Mouse (Mus musculus): ENCODE measurements around the gene Immp2l. TPM values are rescaled to one million over a fixed set of nuclear protein-coding genes. Genes with fewer than 3 reads are reported as not detected.
A peak's percentile ranks its signal among the peaks of the same experiment; 100 is the strongest.

Immp2l gene
- total and polyA plus RNA-seq, 2 experiments from 2014 or later: 9.4 to 16.6 TPM

DNA sequence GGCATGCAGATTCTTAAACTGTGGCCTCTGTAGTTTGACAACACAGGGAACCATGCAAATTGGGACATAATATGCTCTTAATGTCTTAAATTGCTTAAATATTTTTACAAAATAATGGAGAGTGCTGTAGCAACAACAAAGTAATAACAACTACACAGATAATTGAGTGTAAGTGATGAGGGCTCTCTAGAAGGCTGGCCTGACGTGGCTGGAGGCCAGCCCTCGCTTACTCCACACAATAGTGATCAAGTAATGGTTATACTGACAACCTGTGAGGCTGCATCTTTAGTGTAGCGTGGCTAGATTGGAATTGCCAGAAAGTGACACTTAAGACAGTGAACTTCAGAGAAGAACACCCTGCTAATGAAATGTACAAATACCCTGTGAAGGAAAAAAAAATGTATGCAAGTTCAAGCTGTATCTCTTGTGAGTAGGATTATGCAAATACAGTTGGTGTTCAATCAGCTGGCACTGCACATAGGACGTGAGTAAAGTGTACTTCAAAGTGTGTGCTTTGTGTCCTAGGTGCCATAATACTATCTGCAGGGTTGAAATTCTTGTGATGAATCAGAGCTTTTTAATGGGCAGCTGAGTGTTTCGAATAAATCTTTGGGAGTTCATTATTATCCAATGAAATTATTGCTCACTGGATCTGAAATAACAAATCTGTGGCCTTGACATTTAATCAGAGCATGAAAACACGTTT, 445.4 kb downstream of the Immp2l start:
- Histone ChIP-seq H3K4me1 (ENCODE audit: insufficient read depth, low read length) (no peaks in the 10 kb centered on the region), H3K27ac (ENCODE audit: low read depth, low read length) (no peak overlapping the region), H3K36me3 (ENCODE audit: insufficient read depth, low read length) (no peaks in the 10 kb centered on the region), H3K4me2 (ENCODE audit: low read depth, low read length, poor library complexity, severe bottlenecking) (no peak overlapping the region), H3K9ac (replicated peaks; ENCODE audit: low read length, poor library complexity, severe bottlenecking) (no peak overlapping the region), H3K9me3 (ENCODE audit: low read length) (no peaks in the 10 kb centered on the region), H3K27me3 (ENCODE audit: insufficient read depth, low read length) (no peaks in the 10 kb centered on the region), H3K4me3 (ENCODE audit: low read depth, low read length) (no peak overlapping the region)
- 43% methylated on average over 6 of the region's 6 CpGs for WGBS
- TF ChIP-seq CTCF (IDR thresholded peaks at IDR 0.05): no peak
- DNase-seq (ENCODE audit: low spot score) (no peak), ATAC-seq (ENCODE audit: low FRiP score) (no peak)

DNA sequence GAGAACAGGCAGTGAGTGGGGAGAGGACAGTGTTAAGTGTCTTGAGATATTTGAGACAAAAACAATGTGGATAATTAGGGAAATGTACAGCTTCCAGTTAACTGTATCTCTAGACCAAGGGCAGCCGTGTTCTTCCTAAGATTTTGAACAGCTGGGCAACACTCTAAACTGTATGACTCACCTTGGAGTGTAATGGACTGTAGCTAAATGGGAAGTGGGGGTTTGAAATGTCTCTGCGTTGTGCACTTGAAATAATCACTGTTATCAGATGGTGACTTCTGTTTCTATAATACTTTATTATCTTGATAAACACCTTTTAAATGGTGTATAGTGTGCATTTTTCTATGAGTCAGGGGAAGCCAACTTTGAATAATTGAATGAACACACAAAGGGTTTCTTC, 457.6 kb downstream of the Immp2l start:
- peak overlapping the region; percentile 57 for H3K4me2 ChIP-seq (ENCODE audit: low read depth, low read length, poor library complexity, severe bottlenecking)
- TF ChIP-seq CTCF (IDR thresholded peaks at IDR 0.05): no peak
- H3K4me3 ChIP-seq (ENCODE audit: low read depth, low read length): peak overlapping the region; percentile 53; the same call in 1 of the 2 replicates

DNA sequence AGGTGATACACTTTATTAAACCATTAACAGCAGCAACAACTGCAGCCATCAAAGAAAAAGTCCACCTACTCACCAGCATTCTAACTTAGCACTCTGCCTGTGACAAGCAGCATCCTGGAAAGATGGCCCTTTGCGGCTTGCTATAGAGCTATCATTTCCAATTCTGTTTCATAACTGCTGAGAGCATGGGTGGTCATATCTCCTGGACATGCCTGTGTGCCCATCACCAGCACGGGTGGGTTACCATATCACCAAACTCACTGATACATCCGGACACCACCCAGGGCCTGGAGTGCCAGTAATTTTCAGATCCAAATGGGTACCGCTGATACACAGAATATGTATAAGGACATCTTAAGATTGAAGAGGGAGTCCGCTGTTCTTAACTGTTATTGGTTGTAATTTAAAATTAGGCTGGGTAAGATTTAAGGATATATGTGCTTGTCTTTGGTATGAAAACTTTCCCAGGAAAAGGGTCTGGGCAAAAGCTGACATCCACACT, 459.3 kb downstream of the Immp2l start:
- peak overlapping the region; percentile 80 for H3K27ac ChIP-seq (ENCODE audit: low read depth, low read length)
- TF ChIP-seq CTCF (IDR thresholded peaks at IDR 0.05): no peak
- no peak for ATAC-seq (ENCODE audit: low FRiP score)
- H3K4me2 ChIP-seq (ENCODE audit: low read depth, low read length, poor library complexity, severe bottlenecking): peak overlapping the region; percentile 57
- H3K4me3 ChIP-seq (ENCODE audit: low read depth, low read length): peak overlapping the region; percentile 53
- peak overlapping the region; percentile 69 for H3K9ac ChIP-seq (replicated peaks; ENCODE audit: low read length, poor library complexity, severe bottlenecking)
- no peaks in the 10 kb centered on the region for H3K36me3 ChIP-seq (ENCODE audit: insufficient read depth, low read length)
- peaks cover 3% of the 10 kb centered on the region; the same call in 1 of the 2 replicates for H3K4me1 ChIP-seq (ENCODE audit: insufficient read depth, low read length)
- WGBS: 55% methylated on average over 5 of the region's 5 CpGs
- no peaks in the 10 kb centered on the region for H3K9me3 ChIP-seq (ENCODE audit: low read length)
- peak; percentile 13 for DNase-seq (ENCODE audit: low spot score)
- H3K27me3 ChIP-seq (ENCODE audit: insufficient read depth, low read length): no peaks in the 10 kb centered on the region

More for the DNA sequence above, 457.6 kb downstream of the Immp2l start:
- no peak for ATAC-seq (ENCODE audit: low FRiP score)
- Histone ChIP-seq H3K4me1 (ENCODE audit: insufficient read depth, low read length) (peaks cover 3% of the 10 kb centered on the region; the same call in 1 of the 2 replicates), H3K27ac (ENCODE audit: low read depth, low read length) (no peak overlapping the region), H3K9me3 (ENCODE audit: low read length) (no peaks in the 10 kb centered on the region), H3K36me3 (ENCODE audit: insufficient read depth, low read length) (no peaks in the 10 kb centered on the region), H3K27me3 (ENCODE audit: insufficient read depth, low read length) (no peaks in the 10 kb centered on the region), H3K9ac (replicated peaks; ENCODE audit: low read length, poor library complexity, severe bottlenecking) (no peak overlapping the region)
- no peak for DNase-seq (ENCODE audit: low spot score)
- 73% methylated on average over 2 of the region's 2 CpGs for WGBS

DNA sequence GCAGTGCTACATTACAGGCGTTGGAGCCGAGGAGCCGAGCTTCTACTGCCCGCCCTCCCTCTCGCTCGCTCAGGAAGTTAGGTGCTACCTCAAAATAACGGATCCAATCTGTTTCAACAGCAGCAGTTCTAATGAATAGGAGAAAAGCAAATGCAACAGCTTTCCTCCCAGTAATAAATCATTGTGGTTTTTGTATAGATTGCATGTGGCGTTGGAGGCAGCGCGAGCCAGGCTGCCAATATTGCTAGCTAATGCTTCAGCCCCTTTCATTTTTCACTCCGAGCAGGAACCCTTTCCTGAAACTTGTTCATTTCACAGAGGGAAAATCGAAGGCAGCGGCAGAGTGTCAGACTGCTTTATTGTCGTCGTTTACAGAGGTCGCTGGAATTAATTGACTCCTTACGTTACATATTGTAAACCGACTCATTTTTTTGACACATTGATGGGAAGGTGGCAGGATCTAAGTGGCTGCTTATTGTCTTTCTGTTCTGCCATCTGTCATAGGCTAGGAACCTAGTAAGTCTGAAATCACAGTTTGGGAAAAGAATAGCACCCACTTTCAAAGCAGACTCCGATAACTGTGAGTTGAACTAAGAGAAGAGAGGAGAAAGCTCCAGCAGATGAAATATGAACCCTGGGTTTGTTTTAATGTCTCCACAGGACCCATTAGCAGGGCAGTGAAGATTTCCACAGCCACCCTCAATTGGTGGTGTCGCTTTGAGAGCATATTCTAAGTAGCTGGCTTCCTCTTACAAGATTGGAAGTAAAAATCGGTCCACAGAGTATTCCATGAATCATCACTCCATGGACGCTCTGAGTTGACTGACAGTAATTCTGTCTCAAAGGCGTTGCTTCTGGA, 459.9 kb downstream of the Immp2l start:
- Histone ChIP-seq H3K9me3 (ENCODE audit: low read length) (no peaks in the 10 kb centered on the region), H3K4me1 (ENCODE audit: insufficient read depth, low read length) (peaks cover 3% of the 10 kb centered on the region; the same call in 1 of the 2 replicates), H3K4me2 (ENCODE audit: low read depth, low read length, poor library complexity, severe bottlenecking) (peak overlapping the region; percentile 57), H3K36me3 (ENCODE audit: insufficient read depth, low read length) (no peaks in the 10 kb centered on the region), H3K4me3 (ENCODE audit: low read depth, low read length) (peak overlapping the region; percentile 53), H3K27ac (ENCODE audit: low read depth, low read length) (peak overlapping the region; percentile 80), H3K9ac (replicated peaks; ENCODE audit: low read length, poor library complexity, severe bottlenecking) (peak overlapping the region; percentile 69), H3K27me3 (ENCODE audit: insufficient read depth, low read length) (no peaks in the 10 kb centered on the region)
- no peak for TF ChIP-seq CTCF (IDR thresholded peaks at IDR 0.05)
- no peak; the same call in 1 of the 2 replicates for ATAC-seq (ENCODE audit: low FRiP score)
- DNase-seq (ENCODE audit: low spot score): peak; percentile 60
- WGBS: 18% methylated on average over 23 of the region's 23 CpGs

DNA sequence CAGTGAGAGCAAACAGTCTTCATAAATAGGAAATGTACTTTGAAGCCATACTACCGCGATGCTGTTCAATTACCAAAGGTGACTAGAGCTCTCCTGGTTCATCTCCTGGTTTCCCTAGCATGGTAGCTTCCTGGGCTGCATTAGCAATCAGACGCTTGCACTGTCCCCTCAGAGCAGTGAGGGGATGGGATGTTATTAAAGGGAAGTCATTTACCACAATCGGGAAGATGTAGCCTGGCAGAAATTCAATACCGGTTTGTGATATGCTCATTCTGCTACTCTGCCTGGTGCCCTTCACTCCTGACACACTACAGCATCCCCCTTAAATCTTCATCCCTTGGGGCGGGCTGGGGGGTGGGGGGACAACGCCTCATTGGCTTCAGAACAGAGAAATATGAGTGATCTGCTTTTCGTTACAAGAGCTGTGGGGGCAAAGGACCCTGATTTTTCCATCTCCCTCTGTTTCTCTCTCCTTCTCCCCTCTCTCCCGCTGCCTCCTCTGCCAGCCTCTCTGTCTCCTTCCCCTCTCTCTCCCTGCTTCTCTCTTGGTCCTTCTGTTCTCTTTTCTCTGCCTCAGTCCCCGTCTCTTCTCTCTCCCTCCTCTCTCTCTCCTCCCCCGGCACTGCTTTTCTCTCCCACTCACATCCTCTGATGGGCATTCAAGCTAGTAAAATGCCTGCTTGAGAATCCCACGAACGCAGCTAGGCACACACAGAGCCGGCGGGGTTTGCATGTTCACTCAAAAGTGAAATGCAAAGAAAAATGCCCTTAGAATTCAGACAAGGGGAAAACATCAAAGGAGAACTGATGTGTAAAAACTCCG, 461.0 kb downstream of the Immp2l start:
- peak; percentile 38; the same call in 1 of the 2 replicates for ATAC-seq (ENCODE audit: low FRiP score)
- peak; percentile 67 for DNase-seq (ENCODE audit: low spot score)
- 7% methylated on average over 16 of the region's 16 CpGs for WGBS

More for the DNA sequence above, 461.0 kb downstream of the Immp2l start:
- peak overlapping the region; percentile 53 for H3K4me3 ChIP-seq (ENCODE audit: low read depth, low read length)
- H3K27me3 ChIP-seq (ENCODE audit: insufficient read depth, low read length): no peaks in the 10 kb centered on the region
- no peak for TF ChIP-seq CTCF (IDR thresholded peaks at IDR 0.05)
- peak overlapping the region; percentile 69 for H3K9ac ChIP-seq (replicated peaks; ENCODE audit: low read length, poor library complexity, severe bottlenecking)
- H3K9me3 ChIP-seq (ENCODE audit: low read length): no peaks in the 10 kb centered on the region
- no peaks in the 10 kb centered on the region for H3K36me3 ChIP-seq (ENCODE audit: insufficient read depth, low read length)
- H3K27ac ChIP-seq (ENCODE audit: low read depth, low read length): peak overlapping the region; percentile 80
- H3K4me1 ChIP-seq (ENCODE audit: insufficient read depth, low read length): peaks cover 3% of the 10 kb centered on the region; the same call in 1 of the 2 replicates
- peak overlapping the region; percentile 57 for H3K4me2 ChIP-seq (ENCODE audit: low read depth, low read length, poor library complexity, severe bottlenecking)

Measured in midbrain, postnatal 0 days (tissue).